Mouse (Mus musculus) spleen, postnatal 36 days (tissue): ENCODE results near the gene Syn3.

Experiments used
- DNase-seq, 2 experiments: peaks; one replicate each; pipeline ENCODE4 v3.0.0; 2022; ENCODE audit warnings: low spot score in 2 of 2, mixed read lengths in 1 of 2

Syn3 gene

DNA sequence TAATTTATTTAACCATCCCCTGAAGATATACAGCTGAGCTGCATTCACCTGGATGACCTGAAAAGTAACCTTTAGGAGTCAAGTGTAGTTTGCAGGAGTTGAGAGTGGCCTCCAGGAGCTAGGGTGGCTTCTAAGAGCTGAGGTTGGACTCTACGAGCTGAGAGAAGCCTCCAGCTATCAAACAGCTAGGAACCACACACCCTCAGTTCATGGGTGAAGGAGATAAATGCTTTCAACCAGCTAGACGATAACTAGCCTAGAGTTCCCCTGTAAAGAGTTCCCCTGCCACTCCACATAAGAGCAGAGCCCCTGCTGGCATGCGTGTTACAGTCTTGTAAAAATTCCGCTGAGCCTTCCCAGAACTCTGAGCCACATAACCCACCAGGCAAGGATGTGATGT is 129.3 kb downstream of the Syn3 start:
- DNase-seq, result no peak

DNA sequence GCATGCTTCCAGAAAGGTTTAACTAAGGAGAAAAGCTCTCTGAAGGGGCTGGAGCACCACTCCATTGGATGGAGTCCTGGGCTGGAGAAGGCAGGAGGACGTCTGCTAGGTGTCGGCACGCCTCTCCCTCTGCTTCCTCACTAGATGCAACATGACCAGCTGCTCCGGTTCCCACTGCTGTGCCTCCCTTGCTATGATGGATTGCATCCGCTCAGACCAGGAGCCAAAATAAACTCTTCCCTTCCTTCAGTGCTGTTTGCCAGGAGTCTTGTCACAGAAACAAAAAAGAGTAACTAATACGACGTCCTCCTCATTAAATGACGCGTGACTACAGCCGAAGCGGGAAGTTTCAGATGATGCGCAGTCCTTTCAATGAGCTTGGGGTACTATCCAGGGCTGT is 129.9 kb downstream of the Syn3 start:
- DNase-seq, result no peak

DNA sequence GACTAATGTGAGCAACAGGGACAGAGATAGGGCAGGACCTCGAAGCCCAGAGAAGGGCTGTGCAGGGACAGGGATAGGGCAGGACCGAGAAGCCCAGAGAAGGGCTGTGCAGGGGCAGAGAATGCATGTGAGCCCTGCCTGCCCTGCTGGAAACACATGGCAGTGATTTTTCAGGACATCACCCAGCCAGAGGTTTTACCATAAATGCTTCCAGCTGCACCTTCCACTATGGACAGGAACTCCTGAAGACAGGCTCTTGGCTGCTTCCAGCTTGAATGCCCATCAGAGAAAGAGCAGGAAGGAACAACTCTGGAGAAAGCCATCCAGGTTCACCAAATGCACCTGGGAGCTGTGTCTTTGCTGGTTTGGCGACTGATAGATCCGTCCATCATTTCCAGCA is 131.3 kb downstream of the Syn3 start:
- DNase-seq, result no peak

DNA sequence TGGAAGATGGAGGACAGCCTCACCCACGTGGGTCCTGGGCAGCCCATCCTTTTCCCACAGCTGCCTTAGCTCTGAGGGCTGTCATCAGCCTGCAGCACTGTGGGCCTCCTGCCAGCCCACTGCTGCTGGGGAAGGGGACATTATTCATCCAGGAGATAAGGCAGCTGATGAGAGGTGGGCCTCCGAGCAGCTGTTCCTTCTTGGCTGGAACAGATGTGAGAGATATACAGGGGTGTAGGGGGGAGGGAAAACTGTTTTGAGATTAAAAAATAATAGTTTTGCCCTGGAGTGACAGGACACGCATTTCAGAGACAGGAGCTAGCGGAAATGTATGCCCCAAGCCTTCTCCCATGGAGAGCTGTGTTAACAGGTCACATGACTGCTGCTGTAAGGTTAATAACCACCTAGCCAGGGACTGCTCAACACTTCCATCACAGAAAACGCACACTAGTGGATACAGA is 133.0 kb downstream of the Syn3 start:
- no peak for DNase-seq

DNA sequence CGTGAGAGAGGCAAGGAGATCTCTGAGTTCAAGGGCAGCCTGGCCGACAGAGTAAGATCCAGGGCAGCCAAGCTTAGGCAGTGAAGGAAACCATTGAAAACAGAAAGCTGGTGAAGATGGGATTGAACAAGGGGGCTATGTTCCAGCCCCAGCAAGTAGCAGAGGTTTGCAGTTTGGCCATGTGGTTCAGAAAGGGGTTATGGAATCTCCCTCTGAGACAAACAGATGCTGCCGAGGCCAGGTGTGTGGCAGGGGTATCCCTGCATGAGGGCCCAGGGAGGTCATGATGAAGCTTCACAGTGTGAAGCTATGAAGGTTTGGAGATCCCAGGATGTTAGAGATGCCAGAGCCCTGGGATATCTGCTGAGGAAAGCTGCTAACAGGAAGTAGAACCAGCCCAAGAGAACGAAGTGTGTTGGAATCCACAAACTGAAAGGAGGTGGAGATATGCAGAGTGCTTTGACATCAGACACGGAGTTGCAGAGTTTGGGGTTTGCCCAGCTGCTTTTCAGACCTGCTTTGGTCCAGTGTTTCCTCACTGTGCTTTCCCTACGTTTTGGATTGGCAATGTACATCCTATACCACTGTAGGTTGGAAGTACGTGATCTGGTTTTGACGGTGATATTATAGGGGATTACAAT is 134.9 kb downstream of the Syn3 start:
- no peak for DNase-seq

DNA sequence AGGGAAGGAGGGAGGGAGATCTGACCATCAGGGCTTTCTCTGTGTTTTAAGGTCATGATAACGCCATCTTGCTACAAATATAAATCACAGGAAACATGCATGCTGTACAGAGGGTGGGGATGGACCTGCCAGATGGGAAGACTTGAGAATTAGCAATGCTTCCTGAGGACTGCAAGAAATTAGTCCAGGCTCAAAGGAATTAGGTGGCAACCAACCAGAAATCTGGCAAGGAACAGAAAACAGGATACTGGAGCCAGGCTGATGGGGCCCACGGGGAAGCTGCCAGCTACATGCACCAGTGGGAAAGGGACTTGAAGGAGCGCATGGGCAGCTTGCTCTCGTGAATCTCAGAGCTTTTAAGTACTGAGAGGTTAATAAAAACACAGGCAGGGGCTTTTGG is 139.0 kb downstream of the Syn3 start:
- no peak for DNase-seq

DNA sequence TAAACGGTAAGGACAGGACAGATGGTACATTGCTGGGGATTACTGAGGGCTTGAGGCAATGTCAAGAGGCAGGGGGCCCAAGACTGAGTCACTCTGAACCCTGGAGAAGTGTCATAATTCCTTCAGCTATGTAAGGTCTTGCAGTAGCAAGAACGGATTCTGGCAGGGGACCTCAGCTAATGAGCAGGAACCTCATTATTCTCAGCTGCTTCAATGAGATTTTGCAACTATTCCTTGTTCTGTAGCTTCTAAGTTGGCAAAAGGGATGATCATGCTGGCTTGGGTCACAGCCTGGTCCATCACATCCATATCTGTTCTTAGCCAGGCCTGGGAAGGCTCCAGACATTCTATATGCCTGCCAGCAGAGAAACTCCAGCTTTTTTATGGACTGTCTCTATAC is 139.5 kb downstream of the Syn3 start:
- DNase-seq, result no peak

DNA sequence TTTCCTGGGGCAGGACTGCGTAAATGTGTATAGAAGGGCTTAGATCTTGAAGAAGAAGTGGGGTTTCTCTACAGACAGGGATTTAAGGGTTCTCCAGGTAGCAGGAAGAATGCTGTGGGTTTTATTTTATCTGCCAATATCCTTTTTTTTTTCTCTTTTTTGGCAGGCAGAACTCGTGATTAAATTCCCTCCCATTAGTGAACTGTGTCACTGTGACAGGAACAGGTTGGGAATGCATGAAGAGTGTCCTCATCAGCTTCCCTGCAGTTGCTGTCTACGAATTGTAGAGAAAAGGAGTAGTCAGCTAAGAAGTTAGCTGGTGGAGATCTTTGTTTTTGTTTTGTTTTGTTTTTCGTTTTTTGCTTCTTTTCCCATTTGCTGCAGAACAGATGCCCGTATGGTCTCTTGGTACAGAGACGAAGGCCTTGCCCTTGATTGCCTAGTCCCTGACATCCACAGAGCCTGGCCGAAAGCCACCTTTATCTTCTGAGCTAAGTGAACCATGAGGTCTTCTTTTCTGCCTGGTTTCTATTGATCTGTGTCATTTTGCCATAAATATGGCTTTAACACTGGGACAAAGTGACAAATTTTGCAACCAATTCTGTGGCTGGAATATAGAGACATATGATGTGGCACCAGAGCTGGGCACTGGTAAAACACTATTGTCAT is 140.3 kb downstream of the Syn3 start:
- no peak for DNase-seq

DNA sequence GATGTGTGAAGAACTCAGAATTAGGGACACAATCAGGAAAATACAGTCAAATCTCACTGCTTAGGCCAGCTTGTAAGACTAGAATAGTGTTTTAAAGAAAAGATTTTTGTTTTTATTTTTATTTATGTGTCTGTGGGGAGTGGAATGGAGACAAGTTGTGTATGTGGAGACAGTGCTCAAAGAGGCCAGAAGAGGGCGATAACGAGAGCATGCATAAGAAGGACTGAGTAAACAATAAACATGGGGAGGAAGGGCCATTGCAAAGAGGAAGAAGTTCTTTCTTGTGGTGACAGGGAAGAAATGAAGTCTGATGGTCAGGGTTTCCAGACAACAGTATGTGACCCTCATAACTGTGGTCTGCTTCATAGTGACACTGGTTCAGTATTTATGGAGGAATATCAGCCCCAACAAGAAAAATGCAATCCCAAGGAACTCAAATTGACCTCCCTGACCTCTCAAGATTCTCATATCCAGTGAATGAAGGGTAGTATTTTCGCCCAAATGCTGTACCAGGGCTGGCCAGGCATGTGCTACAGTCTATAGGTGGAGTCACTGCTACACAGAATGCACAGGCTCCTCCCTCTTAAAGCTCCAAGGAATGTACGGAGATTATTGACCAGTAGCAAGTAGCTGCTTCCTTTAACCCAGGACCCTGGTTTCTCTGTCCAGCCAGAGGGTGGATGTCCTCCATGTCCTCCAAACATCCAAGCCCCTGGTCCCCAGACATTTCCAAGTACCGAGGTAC is 141.7 kb downstream of the Syn3 start:
- DNase-seq, result no peak

DNA sequence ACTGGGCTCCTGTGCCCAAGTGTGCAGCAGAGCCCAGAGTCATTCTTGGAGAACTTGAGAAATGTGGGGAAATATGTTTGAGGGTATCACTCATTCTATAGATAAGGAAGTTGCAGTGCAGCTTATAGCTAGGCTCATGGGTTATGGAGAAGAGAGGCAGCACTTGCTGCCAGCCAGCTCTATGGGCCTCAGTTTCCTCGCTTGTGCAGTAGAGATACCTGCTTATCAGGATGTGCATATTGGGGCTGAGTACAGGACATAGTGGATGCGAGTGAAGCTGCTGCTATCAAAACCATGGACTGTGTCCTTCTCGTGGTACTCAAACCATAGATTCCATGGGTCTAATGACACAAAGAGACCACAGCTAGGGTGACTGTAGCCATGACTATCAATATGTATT is 146.2 kb downstream of the Syn3 start:
- DNase-seq, result no peak

DNA sequence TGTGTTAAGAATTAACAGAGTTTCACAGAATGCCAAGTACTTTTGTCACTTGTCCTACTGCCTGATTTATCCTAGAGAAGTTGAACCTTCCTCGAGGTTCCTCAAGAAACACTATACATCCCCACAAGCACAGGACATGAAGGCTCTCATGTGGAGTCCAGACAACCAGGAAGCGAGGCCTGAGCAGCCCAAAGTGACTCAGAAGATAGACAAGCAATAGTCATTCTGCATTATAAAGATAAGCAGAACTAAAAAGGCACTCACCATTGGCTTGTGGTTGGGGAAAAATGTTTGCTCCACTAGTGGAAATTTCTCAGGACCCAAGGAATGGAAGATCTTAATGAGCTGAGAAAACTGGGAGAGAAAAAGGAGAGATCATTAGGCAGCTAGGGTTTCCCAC is 147.4 kb downstream of the Syn3 start:
- no peak for DNase-seq

DNA sequence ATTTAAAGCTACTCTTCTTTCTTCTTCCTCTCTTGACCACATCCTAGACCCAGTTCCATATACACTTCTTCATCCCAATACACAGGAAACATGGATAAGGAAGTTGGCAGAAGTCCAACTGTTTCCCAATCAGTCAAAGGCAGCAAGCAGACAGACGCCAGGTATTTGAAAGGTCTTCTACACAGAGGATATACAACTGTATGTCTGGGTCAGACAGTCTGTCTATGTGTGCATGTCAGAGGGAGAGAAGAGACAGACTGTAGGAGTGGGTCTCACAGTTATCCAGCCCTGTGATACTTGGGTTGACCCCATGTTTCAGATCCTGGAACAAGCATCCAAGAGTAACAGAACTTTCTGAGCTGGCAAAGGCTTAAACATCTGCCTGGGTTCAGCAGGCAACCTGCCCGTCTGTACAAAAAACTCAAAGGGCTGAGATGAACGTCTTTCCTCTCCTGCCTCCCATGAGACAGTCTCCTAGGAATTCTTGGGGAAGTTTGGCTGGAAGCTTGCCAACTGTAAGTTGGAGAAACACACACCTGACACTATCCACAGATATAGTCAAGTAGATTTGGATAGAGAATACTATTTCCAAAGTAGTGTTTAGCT is 152.4 kb downstream of the Syn3 start:
- DNase-seq, result no peak

DNA sequence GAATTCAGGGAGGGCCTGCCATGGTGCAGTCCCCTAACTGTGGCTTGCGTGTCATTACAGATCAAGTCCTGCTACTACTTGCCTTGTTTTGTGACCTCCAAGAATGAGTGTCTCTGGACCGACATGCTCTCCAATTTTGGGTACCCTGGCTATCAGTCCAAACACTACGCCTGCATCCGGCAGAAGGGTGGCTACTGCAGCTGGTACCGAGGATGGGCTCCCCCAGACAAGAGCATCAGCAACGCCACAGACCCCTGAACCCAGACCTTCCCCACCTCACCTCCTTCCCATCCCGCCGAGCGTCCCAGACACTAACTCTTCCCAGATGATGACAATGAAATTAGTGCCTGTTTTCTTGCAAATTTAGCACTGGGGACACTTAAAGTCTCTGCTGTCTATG is 153.1 kb downstream of the Syn3 start:
- DNase-seq, result no peak

DNA sequence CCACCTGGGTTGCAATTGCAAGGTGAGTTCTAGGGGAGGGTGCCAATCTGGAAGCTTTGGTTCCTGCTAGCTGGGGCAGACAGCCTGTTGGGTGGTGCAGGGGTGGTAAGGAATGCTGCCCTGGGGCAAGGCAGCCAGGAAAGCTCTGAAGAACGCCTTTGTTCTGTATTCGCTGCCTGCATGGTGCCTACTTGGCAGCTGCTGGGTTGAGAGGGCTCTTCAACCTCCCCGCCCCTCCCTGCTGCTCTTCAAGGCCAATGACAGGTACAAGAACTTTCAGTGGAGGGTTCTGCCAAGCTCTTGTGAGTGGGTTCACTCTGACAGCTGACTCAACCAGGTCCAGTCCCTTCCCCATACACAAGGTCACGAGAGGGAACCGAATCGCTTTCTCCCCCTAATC is 154.0 kb downstream of the Syn3 start:
- DNase-seq, result no peak

DNA sequence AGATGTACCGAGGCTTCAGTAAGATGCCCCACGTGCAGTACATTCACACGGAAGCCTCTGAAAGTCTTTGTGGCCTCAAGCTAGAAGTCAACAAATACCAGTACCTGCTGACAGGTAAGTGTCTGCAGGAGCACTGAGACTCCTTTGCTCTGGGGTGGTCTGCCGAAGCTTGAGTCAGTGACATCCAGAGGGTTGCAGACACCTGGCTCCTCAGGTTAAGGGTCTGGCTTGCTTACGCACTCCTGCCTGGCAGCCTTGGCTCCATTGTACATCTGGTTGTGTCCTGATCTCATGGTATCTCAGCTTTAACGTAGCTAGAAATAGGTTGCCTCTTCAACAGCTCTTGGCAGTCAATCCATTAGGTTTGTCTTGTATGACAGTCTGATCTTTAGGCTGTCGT is 154.8 kb downstream of the Syn3 start:
- DNase-seq, result no peak

DNA sequence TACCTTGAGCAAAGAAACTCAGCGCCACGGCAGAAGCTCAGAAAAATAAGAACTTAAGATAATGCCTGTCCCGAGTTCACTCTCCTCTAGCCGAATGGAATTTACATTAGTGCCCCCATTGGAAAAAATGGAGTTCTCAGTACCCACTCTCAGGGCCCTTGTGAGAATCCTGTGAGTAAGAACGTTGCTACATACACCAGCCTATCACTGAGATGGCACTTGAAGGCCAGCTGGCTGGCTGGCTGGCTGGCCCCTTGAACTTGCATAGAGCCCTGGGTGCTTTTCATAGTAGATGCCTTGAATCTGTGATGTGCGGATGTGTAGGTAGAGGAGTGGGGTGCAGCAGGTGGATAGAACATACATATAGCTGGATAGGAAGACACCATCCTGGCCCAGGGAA is 155.3 kb downstream of the Syn3 start:
- DNase-seq, result no peak

DNA sequence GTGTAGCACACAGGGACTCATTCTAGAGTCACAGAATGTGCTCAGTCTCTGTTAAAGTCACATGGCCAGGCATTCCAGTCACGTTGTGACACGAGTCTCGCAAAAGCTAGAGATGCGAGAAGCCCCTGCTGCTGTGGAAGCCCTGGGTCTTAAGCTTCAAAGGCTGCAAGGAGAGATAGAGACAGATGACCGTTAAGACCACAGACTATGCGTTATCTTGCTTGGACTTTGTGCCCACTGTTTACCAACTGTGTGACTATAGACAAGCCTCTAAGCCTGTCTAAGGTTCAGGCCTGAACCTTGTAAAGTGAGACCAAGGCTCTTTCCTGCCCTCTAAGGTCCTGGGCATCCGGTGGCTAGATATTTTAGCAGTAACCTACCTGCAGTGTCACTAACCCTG is 156.0 kb downstream of the Syn3 start:
- no peak for DNase-seq

DNA sequence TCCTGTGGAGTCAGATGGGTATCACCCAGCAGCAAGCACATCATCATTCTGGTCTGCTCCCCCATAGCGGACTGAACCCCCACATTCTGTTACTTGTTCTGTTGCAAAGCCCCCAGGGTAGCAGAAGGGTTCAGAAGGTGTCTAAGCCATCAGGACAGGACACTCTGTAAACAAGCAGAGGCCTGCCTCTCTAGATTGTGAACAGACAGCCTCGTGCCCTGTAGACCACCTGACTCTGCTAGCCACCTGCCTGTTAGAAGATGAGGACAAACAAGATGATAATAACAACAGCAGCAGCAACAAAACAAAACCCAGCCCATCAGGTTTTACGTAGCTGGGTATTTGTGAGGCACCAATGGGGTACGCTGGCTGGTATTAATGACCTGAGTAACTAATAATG is 156.5 kb downstream of the Syn3 start:
- DNase-seq, result no peak

DNA sequence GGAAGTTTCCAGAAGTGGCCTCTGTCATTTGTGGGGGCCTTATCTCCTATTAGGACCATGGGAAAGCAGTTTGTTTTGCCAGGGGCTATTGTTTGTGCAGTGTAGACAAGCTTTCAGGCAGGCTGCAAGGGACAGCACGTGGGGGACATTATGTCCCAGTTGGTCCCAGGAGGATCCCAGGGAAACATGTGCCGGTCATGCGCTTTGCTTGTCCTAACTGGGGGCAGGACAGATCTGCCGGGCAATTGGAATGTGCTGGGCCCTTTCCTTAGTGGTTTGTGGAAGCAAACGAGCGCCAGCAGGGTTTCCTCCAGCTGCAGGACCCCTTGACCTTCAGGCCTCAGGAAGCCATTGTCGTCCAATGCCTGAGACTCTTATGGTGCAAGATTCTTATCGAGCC is 157.1 kb downstream of the Syn3 start:
- DNase-seq, result no peak

DNA sequence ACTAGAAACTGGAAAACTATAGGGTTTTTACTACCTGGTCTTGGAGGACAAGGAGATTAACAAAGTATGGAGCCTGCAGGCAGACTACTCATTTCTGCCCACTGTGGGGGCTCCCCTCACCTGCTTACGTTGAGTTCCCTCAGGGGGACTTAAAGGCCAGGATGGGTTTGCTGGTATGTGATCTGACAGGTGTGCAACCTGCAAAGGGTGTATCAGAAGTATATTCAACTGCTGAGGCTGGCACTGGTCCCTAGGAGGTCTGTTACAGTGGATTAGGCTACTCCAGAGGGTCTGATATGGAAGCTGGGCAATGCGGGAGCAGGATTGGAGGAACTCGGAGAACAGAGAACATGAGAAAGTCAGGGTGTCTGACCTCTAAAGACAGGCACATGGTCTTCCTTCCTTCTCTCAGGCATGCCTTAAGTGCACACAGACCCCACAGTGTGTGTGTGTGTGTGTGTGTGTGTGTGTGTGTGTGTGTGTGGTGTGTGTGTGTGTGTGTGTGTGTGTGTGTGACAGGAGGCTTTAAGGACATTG is 157.6 kb downstream of the Syn3 start:
- DNase-seq, result no peak

DNA sequence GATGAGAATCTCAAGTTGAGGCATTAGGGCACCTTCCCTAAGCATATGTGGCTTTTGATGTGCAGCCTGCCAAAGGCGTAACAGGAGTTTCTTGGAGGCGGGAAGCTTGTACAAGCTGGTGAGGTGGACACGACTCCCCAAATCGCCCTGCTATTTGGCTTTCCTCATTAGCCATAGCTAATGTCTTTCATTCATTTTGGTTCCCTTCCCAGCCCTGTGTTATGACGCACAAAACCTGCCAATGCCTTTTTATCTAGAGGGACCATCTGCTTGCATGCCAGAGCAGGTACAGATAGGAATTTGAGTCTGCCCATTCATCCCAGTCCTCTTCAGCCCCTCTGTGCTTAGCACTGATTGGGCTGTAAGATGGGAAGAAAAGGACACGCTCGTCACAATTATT is 158.3 kb downstream of the Syn3 start:
- no peak for DNase-seq

DNA sequence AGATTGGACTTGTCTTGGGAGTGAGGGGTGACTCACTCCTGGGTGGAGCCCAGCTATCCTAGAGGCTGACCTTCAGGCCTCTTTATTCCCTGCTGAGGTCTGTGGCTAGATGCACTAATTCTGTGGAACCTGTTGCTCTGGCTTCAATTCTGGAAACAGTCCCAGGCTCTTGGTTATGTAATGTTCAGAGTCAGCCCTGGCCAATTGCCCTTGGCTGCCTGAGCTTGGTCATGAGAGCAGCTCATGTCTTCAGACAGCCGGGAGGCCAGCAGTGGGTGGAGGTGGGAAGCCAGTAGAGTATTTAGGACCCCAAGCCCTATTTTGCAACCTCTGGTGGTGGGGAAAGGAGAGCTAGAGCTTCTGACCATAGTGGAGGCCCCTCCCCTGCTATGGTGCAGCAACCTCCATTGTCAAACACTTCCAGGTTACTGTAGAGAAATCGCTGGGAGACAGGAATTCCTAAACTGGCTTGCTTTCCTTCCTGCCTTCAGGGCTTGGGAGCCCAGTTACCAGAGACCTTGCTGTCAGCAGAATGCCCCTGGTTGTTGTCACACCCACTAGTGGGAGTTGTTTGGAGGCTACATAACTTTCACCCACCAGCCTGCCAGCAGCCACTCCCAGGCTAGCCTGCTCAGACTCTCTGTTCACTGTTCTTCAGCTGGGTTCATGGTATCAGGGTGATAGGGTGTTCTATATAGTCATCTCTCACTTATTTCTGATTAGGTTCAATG is 158.9 kb downstream of the Syn3 start:
- DNase-seq, result peak; percentile 15 to 22
